Mouse (Mus musculus): ENCODE data around the gene Pga5. TPM values are rescaled to one million over a fixed set of nuclear protein-coding genes. Genes with fewer than 3 reads are reported as not detected.

Gene Pga5
- polyA plus RNA-seq, 1 experiment from 2014 or later, result 22,358 TPM

- 2% methylated on average over 32 of the region's 32 CpGs for WGBS
Measured at GRCm38 (mm10) chr19:10634106-10634871, 43.6 kb downstream of the Pga5 start, which contains the start of gene Vwce. Gene Vwce (plus strand): TSS chr19:10634213.

More at GRCm38 (mm10) chr19:10634106-10634871, 43.6 kb downstream of the Pga5 start, which contains the start of gene Vwce:
- H3K9ac ChIP-seq (ENCODE audit: low read length), result peak within 1 kb of the TSS; percentile 56
- no peaks in the 10 kb centered on the region for H3K9me3 ChIP-seq (ENCODE audit: control insufficient read depth, low read length)
- peaks cover 8% of the 10 kb centered on the region; the same call in 1 of the 2 replicates for H3K4me1 ChIP-seq (replicated peaks; ENCODE audit: control insufficient read depth, insufficient read depth)
- H3K27ac ChIP-seq (replicated peaks), result no peak within 1 kb of the TSS
- peak within 1 kb of the TSS; percentile 86 for H3K4me2 ChIP-seq (replicated peaks; ENCODE audit: low read depth)
- no peaks in the 10 kb centered on the region; the same call in 1 of the 2 replicates for H3K27me3 ChIP-seq (ENCODE audit: control insufficient read depth, insufficient read depth, low read length)
- peaks cover under 1% of the 10 kb centered on the region for H3K36me3 ChIP-seq (ENCODE audit: control insufficient read depth, insufficient read depth, low read length)
- peak within 1 kb of the TSS; percentile 39 for H3K4me3 ChIP-seq (ENCODE audit: low read depth, low read length)
- peak; percentile 60 for TF ChIP-seq CTCF (IDR thresholded peaks at IDR 0.05; ENCODE audit: low read depth)
- no peak for TF ChIP-seq EP300 (optimal IDR thresholded peaks at IDR 0.05)
- peak; percentile 75 for ATAC-seq (ENCODE audit: low FRiP score, low TSS enrichment)
- peak; percentile 68 for DNase-seq (ENCODE audit: low spot score)

Other genes starting within 250 kb of the Pga5 start
- 2.8 and 3.3 TPM in 2 replicates for gene Lrrc10b, start 220.6 kb downstream of the Pga5 start, polyA plus RNA-seq (2015; fragmentation: Nextera tagmentation; extraction: Ambion mirVana)
- 0.15 and 0.16 TPM in 2 replicates for gene Ppp1r32, start 195.1 kb downstream of the Pga5 start, polyA plus RNA-seq (2015; fragmentation: Nextera tagmentation; extraction: Ambion mirVana)
- gene Cpsf7, start 152.8 kb downstream of the Pga5 start, polyA plus RNA-seq (2015; fragmentation: Nextera tagmentation; extraction: Ambion mirVana), result 12.5 and 16.7 TPM in 2 replicates
- 37.4 and 38.9 TPM in 2 replicates for gene Sdhaf2, start 151.9 kb downstream of the Pga5 start, polyA plus RNA-seq (2015; fragmentation: Nextera tagmentation; extraction: Ambion mirVana)
- gene Tmem216, start 121.8 kb downstream of the Pga5 start, polyA plus RNA-seq (2015; fragmentation: Nextera tagmentation; extraction: Ambion mirVana), result 23.3 and 23.9 TPM in 2 replicates
- gene Cyb561a3, start 100.9 kb downstream of the Pga5 start, polyA plus RNA-seq (2015; fragmentation: Nextera tagmentation; extraction: Ambion mirVana), result 15.7 and 16.7 TPM in 2 replicates
- 11.4 and 12.2 TPM in 2 replicates for gene Tmem138, start 100.7 kb downstream of the Pga5 start, polyA plus RNA-seq (2015; fragmentation: Nextera tagmentation; extraction: Ambion mirVana)
- 108 and 110 TPM in 2 replicates for gene Ddb1, start 72.7 kb downstream of the Pga5 start, polyA plus RNA-seq (2015; fragmentation: Nextera tagmentation; extraction: Ambion mirVana)
- 6.3 and 6.7 TPM in 2 replicates for gene Tkfc, start 72.4 kb downstream of the Pga5 start, polyA plus RNA-seq (2015; fragmentation: Nextera tagmentation; extraction: Ambion mirVana)
- gene Vwce, start 43.9 kb downstream of the Pga5 start, polyA plus RNA-seq (2015; fragmentation: Nextera tagmentation; extraction: Ambion mirVana), result 0.51 and 0.61 TPM in 2 replicates
- gene Vps37c, start 10.7 kb upstream of the Pga5 start, polyA plus RNA-seq (2015; fragmentation: Nextera tagmentation; extraction: Ambion mirVana), result 48.6 and 57.3 TPM in 2 replicates
- gene Cd5, start 60.9 kb upstream of the Pga5 start, polyA plus RNA-seq (2015; fragmentation: Nextera tagmentation; extraction: Ambion mirVana), result 1.6 and 1.8 TPM in 2 replicates
- gene Cd6, start 152.0 kb upstream of the Pga5 start, polyA plus RNA-seq (2015; fragmentation: Nextera tagmentation; extraction: Ambion mirVana), result 0.06 and 0.07 TPM in 2 replicates
- 4.0 and 5.2 TPM in 2 replicates for gene Slc15a3, start 161.7 kb upstream of the Pga5 start, polyA plus RNA-seq (2015; fragmentation: Nextera tagmentation; extraction: Ambion mirVana)
- gene Tmem132a, start 191.9 kb upstream of the Pga5 start, polyA plus RNA-seq (2015; fragmentation: Nextera tagmentation; extraction: Ambion mirVana), result 19.1 and 20.8 TPM in 2 replicates
- gene Tmem109, start 203.9 kb upstream of the Pga5 start, polyA plus RNA-seq (2015; fragmentation: Nextera tagmentation; extraction: Ambion mirVana), result 176 and 186 TPM in 2 replicates
- 17.6 and 19.5 TPM in 2 replicates for gene Prpf19, start 217.2 kb upstream of the Pga5 start, polyA plus RNA-seq (2015; fragmentation: Nextera tagmentation; extraction: Ambion mirVana)
- gene Zp1, start 242.6 kb upstream of the Pga5 start, polyA plus RNA-seq (2015; fragmentation: Nextera tagmentation; extraction: Ambion mirVana), result 0.08 and 0.17 TPM in 2 replicates

Measured in stomach, postnatal 0 days (tissue).